Mouse (Mus musculus): ENCODE measurements around the gene 4931428L18Rik.

4931428L18Rik gene

GRCm38 (mm10) chr1:31150546-31150945, 71.9 kb downstream of the 4931428L18Rik start:
- no peak for DNase-seq

GRCm38 (mm10) chr1:31149671-31150070, 72.8 kb downstream of the 4931428L18Rik start:
- no peak for DNase-seq

- peak; percentile 62 for DNase-seq
Observed at GRCm38 (mm10) chr1:31143571-31143970, 78.9 kb downstream of the 4931428L18Rik start.

- DNase-seq: peak; percentile 67
Observed at GRCm38 (mm10) chr1:31142288-31143094, 80.0 kb downstream of the 4931428L18Rik start.

DNA sequence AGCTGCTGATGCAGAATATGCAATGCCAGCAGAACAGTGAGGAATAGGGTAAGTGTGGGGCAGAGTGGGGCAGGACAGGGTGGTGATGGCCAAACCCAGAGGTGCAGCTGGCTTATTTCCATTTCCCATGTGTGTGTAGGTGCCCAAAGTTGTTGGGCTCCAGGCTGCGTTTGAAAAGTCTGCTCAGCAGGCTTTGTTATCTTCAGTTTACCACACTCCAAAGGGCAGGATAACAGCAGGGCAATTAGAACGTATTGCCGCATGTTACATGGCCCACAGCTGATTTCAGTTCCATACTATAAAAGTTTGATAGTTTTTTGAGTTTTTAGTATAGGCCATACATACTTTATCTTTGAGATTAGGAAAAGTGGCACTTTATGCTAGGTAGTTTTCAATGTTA, 84.1 kb downstream of the 4931428L18Rik start:
- peak; percentile 58 for DNase-seq

- DNase-seq: no peak
Observed at GRCm38 (mm10) chr1:31113466-31113865, 109.0 kb downstream of the 4931428L18Rik start.

DNA sequence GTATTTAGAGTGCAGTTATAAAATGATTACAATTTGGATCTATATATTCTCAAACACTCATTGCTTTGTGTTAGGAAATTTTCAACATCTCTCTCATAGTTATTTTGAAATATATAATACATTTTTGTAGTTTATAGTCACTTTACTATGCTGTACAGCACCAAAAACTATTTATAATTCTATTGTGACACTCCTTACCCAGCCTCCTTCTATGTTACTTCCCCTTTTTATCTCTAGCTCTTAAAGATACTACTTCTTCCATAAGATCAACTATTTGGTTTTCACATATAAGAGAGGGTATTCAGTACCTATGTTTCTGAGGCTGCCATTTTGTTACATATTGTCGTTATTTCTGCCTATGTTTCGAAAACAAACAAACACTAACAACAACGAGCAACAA, 114.5 kb downstream of the 4931428L18Rik start:
- DNase-seq: no peak

- peak; percentile 93 for DNase-seq
Observed at GRCm38 (mm10) chr1:31102863-31103657, 119.4 kb downstream of the 4931428L18Rik start.

- no peak for DNase-seq
Observed at GRCm38 (mm10) chr1:31102280-31102679, 120.2 kb downstream of the 4931428L18Rik start.

GRCm38 (mm10) chr1:31097208-31097607, 125.3 kb downstream of the 4931428L18Rik start:
- no peak for DNase-seq

GRCm38 (mm10) chr1:31096466-31096793, 126.1 kb downstream of the 4931428L18Rik start:
- no peak for DNase-seq

GRCm38 (mm10) chr1:31095706-31096465, 126.6 kb downstream of the 4931428L18Rik start:
- DNase-seq: peak; percentile 93

DNA sequence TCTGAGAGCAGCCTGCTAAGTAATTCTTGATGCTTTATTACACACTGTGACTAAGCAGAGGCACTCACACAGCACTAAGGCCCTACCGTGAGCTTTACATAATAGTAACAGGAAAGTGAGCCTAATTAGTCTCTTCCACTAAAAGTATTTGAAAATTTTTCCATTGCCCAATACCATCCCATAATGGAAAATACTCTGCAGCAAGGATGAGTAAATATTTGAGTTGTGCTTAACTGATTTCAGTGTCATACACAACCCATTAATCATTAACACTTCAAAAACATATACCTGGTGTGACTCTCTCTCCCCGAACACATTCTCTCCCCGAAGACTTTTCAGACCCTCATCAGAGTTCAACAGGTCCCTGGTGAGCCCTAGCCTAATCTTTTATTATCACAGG, 127.7 kb downstream of the 4931428L18Rik start:
- DNase-seq: no peak

DNA sequence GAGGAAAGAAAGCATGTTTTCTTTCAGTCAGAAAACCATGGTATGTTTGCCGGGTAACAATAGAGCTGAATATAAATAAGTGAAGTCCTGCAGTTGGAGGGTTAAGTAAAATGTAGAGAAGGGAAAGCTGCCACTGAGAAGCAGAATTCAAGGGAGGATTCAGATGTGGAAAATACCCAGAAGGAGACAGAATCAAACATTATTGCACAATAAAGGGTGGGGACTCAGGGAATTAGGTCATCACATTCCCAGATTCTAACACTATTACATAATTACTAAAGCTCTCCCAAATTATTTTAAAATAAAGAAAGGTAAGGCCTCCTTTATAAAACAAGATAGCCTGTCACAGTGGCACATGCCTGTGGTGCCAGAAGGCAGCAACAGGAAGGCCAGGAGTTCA, 128.5 kb downstream of the 4931428L18Rik start:
- DNase-seq: no peak

GRCm38 (mm10) chr1:31088686-31089085, 133.8 kb downstream of the 4931428L18Rik start:
- peak; percentile 66 for DNase-seq

GRCm38 (mm10) chr1:31072523-31073370, 149.7 kb downstream of the 4931428L18Rik start:
- peak; percentile 96 for DNase-seq

DNA sequence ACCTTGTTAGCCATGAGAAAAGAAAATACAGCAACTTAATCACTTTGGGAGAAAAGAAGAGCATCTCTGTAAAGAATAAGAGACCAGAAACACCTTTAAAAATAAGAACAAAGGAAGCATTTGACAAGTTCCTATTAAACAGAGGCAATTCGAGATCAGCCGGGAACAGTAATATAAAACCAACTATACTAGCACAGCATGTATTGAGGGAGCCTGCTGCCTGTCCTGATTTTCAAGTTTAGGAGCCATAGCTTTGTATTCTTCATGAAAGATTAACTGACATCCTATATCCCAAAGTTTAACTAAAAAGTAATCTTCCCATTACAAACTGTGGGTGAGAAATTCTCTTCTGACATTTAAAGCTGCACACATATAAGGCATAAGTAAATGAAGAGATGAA, 151.3 kb downstream of the 4931428L18Rik start:
- DNase-seq: no peak

- DNase-seq: no peak
Observed at GRCm38 (mm10) chr1:31064817-31065740, 157.4 kb downstream of the 4931428L18Rik start.

GRCm38 (mm10) chr1:31059806-31060205, 162.7 kb downstream of the 4931428L18Rik start:
- no peak for DNase-seq

DNA sequence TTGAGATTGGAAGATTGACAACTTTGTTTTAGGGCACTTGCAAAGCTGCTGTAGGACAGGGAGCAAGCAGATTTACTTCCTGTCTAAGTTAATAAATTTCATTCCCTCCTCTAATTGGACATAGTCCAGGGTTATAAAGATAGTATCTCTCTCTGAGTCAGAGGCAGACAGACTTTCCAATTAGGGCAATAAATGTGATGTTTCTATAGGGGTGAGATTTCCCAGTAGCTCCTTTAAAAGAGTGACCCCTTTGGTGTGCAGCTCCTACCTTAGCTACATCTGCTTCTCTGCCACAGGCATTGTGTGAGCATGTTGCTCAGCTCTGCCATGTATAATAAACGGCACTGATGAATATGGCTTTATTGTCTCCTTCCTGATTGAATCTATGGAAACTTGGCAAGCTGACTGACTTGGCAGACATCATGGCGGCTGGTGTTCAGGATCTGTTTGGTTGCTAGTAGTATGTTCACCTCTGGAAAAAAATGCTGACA, 163.6 kb downstream of the 4931428L18Rik start:
- DNase-seq: no peak

DNA sequence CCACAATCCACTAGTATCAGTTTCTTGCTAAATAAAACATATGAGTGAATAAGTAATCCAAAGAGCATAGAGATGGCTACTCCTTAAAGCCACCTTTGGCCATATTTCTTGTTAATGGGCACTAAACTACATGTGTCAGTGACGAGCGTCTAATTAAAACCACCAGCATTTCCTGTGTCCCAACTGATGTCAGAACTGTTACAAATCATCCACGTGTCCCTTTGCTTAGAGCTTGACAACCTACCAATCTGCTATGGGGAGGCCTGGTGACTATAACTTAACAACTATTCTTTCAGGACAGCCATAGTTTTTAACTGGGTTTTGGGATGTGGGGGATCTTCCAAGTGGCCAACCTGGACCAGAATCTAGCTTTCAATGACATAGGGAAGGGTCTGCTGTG, 164.3 kb downstream of the 4931428L18Rik start:
- no peak for DNase-seq
